Mouse (Mus musculus) layer of hippocampus, adult 9-11 months (tissue): ENCODE measurements around the gene Cnbd2.

ENCODE experiments used
- DNase-seq: peaks from one replicate; pipeline ENCODE4 v3.0.0; 2022

The Cnbd2 gene

DNA sequence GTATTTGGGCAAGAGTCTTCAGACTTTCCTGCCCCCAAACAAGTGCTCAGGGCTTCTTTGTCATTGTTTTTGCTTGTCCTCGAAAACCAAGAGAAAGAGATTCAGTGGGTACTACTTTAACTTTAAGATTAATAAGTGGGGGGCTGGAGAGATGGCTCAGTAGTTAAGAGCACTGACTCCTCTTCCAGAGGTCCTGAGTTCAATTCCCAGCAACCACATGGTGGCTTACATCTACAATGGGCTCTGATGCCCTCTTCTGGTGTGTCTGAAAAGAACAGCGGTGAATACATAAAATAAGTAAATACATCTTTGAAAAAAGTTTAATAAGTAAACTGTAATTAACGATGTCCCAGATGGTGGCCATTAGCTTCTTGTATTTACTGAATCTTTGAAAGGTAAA, 1.1 kb downstream of the Cnbd2 start:
- DNase-seq, result no peak

DNA sequence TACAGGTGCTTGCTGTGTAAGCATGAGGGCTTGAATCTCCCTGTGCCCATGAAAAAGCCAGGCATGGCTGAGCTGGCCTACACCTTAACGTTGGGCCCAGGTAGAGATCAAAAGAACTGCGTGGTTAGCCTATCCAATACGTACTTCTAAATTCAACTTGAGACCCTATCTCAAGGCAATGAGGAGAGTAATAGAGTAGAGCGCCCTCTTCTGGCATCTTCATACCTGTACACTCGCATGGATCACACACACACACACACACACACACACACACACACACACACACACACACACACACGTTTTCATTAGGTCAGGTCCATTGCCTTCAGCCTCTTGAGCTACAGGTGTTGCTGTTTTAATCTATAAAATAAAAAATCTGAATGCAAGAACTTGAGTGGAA, 2.7 kb downstream of the Cnbd2 start:
- DNase-seq, result no peak

DNA sequence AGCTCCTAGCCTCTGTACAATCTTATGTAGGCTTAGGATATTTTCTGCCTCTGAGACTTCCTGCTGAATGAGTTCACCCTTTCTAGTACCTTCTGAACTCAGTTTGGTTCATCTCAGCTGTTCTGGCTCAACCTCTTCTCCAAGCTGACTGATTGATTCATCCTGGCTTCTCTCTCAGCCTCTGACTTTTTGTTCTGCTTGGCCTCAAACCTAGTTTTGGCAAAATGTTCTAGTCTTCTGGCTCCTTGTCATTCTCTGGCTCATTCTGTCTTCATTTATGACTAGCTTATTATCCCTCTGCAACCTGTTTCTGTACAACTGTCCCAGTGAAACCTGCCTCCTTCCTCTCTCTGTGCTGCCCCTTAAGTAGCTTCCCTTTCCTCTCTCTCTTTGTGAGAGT, 6.4 kb downstream of the Cnbd2 start:
- no peak for DNase-seq

DNA sequence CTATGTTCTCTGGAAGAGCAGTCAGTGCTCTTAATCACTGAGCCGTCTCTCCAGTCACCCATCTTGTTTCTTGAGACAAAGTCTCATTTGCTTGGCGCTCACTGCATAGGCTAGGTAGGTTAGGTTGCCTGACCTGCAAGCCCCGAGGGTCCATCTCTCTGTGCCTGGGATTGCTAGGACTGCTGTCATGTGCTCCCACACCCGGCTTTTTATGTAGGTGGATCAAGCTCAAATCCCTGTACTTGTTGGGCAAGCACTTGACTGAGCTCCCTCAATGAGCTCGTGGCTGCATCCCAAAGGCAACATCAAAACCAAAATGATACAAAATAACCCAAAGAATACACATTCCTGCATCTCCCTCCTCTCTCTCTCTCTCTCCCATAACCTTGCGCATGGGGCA, 9.4 kb downstream of the Cnbd2 start:
- no peak for DNase-seq

DNA sequence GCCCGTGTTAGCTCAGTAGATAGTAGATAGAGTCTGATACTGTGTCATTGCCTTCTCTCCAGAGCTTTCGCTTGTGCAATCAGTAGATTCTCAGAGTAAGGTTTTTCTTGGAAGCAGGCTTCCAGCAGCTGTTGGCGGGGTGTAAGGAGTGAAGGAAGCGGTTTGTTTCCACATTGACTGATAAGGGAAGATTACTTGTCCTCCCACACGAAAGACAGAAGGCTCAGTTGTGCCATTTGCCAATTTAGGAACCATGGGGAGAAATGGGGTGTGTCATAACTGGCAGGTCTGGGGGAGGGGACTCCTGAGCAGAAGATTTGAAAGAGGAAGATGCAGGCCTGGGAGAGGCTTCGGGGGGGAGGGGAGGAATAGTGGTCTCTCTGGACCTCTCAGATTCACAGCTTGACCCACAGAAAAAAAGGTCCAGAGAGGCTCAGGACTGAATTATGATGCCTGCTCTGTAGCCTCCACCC, 12.1 kb downstream of the Cnbd2 start:
- peak; percentile 71 for DNase-seq

DNA sequence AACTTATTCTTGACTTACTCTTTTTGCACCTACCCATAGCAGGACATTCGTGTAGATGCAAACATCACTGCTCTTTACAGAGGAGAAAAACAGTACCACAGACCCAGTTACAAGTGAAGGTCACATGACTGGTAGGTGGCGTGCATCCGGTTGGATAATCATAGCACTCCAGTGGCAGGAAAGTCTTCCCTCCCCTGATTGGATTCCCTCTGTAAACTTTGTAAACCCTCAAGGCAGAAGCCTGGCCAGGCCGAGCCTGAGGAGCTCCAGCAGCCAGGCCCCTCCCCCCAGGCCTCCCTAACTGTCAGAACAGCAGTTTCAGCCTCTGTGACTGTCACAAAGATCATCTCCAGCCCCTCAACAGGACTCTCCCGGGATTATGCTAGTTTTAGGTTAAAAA, 12.6 kb downstream of the Cnbd2 start:
- no peak for DNase-seq

DNA sequence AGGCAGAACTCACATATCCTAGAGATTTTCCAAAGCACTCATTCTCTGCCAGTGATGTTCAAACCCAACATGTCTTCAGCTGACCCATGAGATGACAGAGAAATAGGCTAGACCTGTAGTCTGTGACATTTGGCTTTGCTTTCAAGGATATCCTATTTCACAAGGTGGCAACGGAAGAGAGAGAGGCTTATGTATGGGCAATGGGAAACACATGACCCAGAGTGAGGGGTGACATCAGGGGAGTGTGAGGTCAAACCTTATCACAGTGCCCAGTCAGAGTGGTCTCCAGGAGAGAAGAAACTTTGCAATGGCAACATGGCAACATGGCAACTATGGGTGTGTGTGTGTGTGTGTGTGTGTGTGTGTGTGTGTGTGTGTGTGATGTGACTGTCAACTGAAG, 18.6 kb downstream of the Cnbd2 start:
- no peak for DNase-seq

DNA sequence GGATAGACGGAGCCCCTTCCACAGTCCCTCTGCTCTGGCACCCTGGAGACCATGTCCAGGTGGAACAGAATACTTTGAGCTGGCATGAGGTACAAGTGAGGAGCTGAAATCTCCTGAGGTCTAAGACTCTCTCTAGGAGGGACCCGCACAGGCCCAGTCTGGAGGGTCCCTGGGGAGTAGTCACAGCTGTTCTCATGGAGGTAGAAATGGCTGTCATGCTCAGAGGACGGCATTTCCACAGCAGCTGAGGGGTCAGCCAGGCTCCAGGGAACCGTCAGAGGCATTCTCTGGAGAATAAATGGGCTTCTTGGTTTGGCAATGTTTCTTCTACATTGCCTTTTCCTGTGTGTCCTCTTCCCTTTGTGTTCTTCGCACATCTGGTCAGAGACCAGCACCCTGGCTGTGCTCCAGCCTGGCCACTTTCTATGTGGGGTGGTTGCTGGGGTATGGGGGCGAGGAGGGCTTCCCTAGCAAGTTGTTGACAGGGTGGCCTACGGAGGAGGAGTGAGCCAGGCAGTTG, 19.4 kb downstream of the Cnbd2 start:
- no peak for DNase-seq

DNA sequence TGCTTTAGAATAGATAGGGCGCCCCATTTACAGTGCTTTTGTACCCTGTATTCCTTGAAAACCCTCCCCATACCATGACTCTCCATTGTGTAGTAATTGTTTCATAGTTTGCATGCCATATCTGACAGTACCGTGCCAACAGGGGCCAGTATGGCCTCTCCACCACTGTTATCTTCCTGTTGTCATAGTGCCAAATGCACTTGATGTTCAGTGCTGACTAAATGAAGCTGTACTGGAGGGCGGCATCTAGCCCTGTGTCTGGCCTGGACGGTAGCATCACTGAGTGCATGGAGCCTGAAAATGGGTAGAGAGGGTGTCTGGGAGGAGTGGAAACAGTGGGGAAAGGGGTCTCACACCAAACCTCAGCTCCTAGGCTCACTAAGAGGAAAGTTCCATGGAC, 28.0 kb downstream of the Cnbd2 start:
- DNase-seq, result no peak

DNA sequence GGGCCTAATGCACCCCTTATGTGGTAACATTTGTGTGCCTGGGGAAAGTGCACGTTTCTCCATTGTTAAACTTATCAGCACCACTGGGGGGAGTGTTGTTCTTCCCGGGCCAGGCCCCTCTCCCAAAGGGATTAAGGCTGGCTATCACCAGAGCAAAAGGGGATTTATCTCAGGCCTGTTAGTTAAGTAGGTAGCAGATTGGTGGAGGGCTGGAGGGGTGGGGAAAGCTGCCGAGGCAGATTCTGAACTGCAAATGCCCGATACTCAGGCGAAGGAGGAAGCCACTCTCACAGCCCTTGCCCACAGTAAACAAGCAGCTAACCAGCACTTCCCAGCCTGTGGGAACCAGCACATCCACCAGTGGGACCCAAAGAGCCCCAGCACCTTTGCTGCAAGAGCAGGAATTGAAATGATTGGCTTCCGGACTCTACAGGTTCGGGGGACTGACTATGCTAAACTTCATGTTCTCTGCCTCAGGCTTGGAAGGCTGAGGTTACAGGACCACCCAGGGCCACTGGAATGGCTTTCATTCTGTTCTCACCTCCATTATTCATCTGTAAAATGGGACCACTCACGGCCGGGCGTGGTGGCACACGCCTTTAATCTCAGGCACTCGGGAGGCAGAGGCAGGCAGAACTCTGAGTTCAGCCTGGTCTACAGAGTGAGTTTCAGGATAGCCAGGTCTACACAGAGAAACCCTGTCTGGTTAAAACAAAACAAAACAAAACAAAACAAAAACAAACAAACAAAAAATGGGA, 32.9 kb downstream of the Cnbd2 start:
- DNase-seq, result no peak

DNA sequence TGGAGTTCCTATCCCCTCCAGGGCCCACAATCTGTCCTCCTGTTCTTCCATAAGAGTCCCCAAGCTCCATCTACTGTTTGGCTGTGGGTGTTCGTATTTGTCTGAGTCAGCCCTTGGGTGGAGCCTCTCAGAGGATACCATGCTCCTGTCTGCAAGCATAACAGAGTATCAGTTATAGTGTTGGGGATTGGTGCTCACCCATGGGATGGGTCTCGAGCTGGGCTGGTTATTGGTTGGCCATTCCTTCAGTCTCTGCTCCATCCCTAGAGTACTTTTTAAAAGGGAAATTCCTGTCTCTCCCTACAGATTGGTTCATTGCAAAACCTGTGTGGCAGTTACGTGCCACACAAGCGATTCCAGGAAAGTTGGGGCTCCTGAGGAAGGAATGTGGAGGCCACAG, 36.7 kb downstream of the Cnbd2 start:
- DNase-seq, result no peak

DNA sequence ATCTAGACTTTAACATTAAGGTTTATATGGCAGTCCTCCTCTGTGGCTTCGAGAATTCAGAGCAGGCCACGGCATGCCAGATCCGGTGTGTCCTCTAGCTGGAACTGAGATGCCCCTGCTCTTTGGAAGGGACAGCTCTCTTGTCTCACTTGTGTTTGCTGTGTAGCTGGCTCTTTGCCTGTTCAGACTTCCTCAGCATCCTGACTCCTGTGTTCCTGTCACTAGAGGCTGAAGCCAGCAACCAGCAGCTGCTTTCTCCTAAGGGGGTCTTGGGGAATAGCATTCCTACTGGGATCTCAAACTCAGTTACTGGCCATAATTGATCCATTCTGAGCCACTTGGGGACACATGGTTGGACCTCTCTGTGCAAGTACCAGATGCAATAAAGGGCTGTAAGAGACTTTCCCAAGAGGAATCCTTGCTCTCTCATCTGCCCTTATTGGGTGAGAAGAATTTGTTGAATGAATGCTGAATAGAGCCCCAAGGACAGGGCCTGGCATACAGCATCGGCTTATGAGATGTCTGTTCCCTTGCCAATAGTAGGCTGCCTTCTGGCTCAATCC, 37.3 kb downstream of the Cnbd2 start:
- DNase-seq, result no peak

DNA sequence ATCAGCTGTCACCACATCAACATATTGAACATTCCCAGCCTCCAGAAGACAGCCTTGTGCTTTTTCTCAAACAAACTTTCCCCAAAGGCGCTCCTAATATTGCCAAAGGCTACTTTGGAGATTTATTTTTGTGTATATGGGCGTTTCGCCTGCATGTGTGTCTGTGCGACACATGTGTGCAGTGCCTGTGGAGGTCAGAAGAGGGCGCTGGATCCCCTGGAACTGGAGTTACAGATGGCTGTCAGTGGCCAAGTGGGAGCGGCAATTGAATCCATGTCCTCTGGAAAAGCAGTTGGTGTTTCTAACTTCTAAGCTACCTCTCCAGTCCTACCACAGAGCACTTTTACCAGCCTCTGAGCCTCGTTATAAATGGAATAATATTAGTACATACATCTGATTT, 39.1 kb downstream of the Cnbd2 start:
- DNase-seq, result no peak

DNA sequence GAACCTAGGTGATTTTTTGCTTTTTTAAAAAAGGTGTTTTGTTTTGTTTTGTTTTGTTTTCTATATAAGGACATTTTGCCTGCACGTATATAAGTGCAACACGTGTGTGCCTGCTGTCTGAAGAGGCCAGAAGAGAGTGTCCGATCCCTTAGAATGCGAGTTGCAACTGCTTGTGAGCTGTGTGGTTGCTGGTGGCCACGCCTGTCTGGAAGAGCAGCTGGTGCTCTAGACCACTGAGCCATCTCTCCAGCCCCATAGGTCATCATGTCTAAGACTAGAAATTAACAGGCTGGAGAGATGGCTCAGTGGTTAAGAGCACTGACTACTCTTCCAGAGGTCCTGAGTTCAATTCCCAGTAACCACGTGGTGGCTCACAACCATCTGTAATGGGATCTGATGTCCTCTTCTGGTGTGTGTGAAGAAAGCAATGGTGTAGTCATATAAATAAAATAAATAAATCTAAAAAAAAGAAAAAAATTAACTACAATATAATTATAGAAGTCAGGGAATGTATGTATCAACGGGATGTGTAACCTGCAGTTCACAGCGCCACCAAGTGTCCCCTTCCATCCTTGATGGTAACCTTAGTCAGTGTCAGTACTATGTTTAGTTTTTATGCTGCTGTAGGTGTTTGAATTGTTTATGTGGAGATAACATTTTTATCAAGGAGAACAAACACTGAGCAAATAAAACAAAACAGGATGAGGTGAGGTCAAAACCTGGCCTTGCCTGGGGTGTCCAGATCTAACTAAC, 40.5 kb downstream of the Cnbd2 start:
- DNase-seq, result no peak

DNA sequence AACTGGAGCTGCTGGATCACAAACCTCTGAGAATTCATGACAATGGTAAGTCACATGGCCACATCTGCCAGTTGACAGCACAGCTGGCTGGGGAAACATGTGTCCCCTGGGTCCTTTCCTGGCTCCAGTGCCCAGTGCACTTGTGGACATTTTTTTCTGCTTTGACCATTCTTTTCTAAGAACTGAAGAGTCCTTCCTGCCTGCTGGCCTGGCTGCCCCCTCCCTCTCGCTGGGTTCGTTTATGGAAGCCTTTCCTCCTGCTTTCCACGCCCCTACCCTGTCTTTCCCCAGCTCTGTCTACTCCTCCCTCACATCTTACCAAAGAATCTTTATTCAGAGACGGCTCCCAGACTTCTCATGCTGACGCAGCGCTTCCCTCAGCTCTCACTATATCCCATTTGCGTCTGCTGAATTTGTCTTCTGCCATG, 41.2 kb downstream of the Cnbd2 start:
- DNase-seq, result peak; percentile 17

DNA sequence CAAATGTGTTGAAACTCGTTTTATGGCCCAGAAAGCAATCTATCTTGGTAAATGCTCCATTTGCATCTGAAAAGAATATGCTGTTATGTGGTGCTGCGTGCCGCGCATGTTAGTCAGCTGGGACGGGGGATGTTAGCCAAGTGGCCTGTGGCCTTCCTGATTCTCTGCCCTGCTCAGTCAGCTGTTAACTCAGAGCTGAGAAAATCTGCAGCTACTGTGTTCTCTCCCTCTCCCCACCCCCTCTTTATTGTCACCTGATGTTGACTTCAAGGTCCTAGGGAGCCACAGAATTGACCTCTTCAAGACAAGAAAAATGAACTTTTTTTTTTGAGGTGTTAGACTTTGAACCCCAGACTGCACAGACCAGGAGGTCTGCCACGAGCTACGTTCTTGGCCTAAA, 43.9 kb downstream of the Cnbd2 start:
- peak; percentile 51 for DNase-seq

DNA sequence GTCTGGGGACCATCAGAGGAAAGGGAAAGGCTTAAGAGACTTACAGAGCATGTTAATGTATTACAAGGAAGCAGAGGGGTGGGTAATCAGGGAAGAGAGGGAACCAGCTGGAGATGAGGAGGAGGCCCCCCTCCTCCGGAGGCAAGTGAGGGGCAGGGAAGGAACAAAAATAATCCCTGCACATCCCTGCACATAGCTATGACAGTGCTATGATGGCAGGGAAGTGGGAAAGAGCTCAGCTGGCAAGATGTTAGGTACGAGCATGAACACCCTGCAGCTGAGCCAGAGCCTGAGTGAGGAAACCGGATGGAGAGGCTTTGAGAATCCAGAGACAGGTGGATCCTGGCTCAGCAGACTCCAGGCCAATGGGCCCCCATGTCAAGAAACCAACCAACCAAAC, 56.4 kb downstream of the Cnbd2 start:
- peak; percentile 29 for DNase-seq

DNA sequence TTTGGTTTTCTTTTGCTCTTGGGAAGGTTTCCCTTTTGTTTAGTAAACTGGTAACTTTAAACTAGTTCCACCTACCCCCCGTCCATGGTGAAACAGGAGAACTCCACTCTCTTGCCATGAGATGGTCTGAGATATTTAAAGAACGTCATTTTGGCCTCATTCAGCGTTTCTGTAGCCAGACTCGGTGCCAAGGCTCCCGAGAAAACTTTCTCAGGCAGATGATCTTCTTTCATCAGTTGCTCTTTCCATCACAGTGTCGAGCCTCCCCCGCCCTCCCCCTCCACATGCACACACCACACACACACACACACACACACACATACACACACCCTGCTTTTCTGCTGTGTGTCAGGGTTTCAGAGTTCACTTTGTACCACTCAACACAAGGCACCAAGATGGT, 58.8 kb downstream of the Cnbd2 start:
- no peak for DNase-seq

DNA sequence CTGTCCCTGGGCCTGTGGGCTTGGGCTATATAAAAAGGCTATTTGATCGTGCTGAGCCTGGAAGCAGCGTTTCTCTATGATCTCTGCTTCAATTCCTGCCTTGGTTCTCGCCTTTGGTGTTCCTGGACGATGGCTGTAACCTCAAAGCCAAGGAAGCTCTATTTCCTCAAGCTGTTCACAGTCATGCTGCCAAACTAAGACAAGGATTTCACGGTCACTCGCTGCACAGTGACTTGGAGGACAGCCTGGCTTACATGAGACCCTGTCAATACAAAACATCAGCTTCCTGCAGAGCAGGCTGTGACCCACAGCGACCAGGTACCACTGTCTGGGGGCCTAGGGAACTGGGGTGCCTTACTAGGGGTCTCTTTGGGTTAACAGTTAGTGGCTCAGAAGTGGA, 64.9 kb downstream of the Cnbd2 start:
- DNase-seq, result no peak

DNA sequence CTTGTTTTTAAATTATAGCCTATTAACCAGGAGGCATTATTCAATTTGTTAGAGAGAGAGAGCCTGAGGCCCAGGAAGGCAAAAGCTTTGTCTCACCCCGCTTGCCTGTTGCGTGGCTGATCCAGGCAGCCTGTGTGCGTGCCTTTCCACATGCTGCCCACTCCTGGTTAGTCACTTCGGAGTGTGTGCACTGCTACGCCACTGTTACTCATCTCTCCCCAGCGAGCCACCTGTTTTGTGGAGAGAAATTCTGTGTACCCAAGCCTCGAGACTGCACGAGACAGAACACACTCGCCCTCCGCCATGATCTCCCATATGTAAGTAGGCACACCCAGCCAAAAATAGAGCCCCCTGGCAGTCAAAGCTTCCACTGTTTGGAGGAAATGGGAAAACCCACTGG, 67.8 kb downstream of the Cnbd2 start:
- DNase-seq, result peak; percentile 80

DNA sequence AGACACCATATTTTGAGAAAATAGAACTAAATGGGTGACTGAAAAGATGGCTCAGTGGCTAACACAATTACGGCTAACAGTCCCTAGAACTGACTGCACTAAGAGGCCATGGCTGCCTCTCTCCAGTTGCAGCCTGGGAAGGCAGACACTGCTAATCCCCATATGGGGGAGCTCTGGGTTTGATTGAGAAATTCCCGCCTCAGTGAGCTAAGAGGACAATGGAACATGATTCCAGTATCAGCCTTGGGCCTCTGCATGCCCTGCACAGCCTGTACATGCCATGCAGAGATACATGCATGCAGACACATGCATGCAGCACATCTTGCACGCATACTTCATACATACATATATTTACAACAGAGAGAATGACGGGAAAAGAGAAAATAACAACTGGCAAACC, 69.3 kb downstream of the Cnbd2 start:
- DNase-seq, result no peak

DNA sequence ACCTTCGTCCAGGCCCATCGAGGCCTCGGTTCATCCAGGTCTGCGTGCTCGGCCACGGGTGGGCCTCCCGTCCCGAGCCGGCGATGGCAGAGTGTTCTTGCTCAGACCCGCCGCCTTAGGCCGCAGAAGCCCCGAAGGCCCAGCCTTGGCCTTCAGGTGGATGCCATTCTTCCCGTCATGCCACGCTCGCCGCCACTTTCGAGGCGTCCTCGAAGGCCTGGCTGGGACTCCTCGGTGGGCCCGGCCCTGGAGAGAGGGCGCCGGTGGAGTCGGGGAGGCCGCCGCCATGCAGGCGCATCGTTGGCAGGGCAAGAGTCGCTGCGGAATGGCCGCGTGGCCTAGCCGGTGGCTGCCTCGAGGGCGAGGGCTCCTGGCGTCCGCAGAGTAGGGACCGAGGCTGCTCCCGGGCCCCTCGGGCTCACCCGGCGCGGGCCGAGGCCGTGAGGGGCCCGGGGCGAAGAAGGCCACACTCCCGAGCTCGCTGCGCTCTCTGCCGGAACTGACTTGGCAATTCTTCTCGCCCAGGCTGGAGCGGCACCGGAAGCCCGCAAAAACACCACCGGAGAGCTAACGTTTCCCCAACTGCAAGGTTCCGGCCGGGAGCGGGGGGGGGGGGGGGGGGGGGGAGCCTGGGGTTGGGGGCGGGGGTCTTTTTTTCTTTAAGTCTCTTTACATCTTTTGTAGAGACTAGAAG, 80.5 kb downstream of the Cnbd2 start:
- peak; percentile 63 for DNase-seq

DNA sequence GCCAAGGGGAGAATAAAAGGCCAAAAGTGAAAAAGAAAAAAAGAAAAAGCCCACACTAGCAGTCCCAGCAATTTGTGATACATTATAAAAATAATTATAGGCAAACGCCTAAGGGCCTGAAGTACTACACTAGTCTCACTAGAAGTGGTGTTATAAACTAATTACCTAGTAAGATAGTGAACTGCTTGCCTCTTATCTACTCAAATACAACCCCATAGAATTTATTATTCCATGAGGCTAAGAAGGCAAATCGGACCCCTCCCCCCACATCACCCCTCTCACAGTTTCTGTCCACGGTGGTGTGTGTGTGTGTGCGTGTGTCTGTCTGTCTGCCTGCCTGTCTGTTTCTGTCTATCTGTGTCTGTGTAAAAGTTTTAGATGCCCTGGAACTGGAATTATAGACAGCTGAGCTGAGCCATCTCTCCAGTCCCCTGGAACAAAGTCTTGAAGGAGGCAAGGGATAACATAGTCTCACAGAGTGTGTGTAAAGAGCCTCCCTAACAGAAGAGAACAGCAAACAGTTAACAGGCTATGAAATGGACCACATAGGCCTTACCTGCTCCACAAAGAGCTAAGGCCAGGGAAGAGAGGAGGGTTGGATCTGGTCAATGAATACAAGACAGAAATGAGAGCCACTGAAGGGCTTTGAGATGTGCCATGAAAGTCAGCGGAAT, 81.2 kb downstream of the Cnbd2 start:
- DNase-seq, result no peak
